16 mouse cellular contexts compared by ENCODE assay signal in genomic region chr1:135807546-135807945, GRCm38 (mm10). TPM values are rescaled to one million over a fixed set of nuclear protein-coding genes. Genes with fewer than 3 reads are reported as not detected.
DNase-seq lines count a peak whose midpoint lies in the region; ATAC-seq and TF ChIP-seq lines count a peak whose summit lies in the region.
"Had no signal": no experiment of that assay in that cellular context is flagged by ENCODE, and none has a peak within 500 bp of the region (broad histone marks: within the 10 kb centered on the region; RNA-seq: fewer than 3 reads in every experiment).

No protein-coding gene starts in this region.

- H3K9ac ChIP-seq in heart, embryonic 12.5 days, result peak overlapping the region; percentile 58; the same call in 1 of the 2 replicates
- H3K9ac ChIP-seq in midbrain, postnatal 0 days (replicated peaks; ENCODE audit: low read length, poor library complexity, severe bottlenecking), result no peak overlapping the region
- no peak overlapping the region for H3K9ac ChIP-seq in midbrain, embryonic 11.5 days (ENCODE audit: low read length)
- H3K9ac ChIP-seq: kidney, embryonic 15.5 days; liver, postnatal 0 days had no signal

- peaks cover 74% of the 10 kb centered on the region for H3K4me1 ChIP-seq in heart, embryonic 12.5 days (replicated peaks)
- H3K4me1 ChIP-seq in heart, embryonic 10.5 days, result peaks cover 84% of the 10 kb centered on the region
- H3K4me1 ChIP-seq in midbrain, postnatal 0 days (ENCODE audit: insufficient read depth, low read length), result no peaks in the 10 kb centered on the region
- no peaks in the 10 kb centered on the region; the same call in 1 of the 2 replicates for H3K4me1 ChIP-seq in midbrain, embryonic 11.5 days (ENCODE audit: control insufficient read depth, insufficient read depth, low read length)

- TF ChIP-seq CTCF in midbrain, postnatal 0 days (IDR thresholded peaks at IDR 0.05), result no peak

- H3K36me3 ChIP-seq in heart, embryonic 12.5 days, result peaks cover 81% of the 10 kb centered on the region
- H3K36me3 ChIP-seq in heart, embryonic 10.5 days, result peaks cover 84% of the 10 kb centered on the region
- no peaks in the 10 kb centered on the region for H3K36me3 ChIP-seq in midbrain, postnatal 0 days (ENCODE audit: insufficient read depth, low read length)
- no peaks in the 10 kb centered on the region for H3K36me3 ChIP-seq in midbrain, embryonic 11.5 days (ENCODE audit: control insufficient read depth, insufficient read depth, low read length)
- H3K36me3 ChIP-seq: kidney, embryonic 15.5 days; midbrain, embryonic 10.5 days had no signal

- no peaks in the 10 kb centered on the region for H3K27me3 ChIP-seq in heart, embryonic 12.5 days (replicated peaks)
- no peaks in the 10 kb centered on the region for H3K27me3 ChIP-seq in heart, embryonic 10.5 days (ENCODE audit: insufficient read depth, poor library complexity, severe bottlenecking)
- H3K27me3 ChIP-seq in midbrain, postnatal 0 days (ENCODE audit: insufficient read depth, low read length), result no peaks in the 10 kb centered on the region
- H3K27me3 ChIP-seq in midbrain, embryonic 11.5 days (ENCODE audit: control insufficient read depth, insufficient read depth, low read length), result no peaks in the 10 kb centered on the region
- H3K27me3 ChIP-seq: kidney, embryonic 15.5 days had no signal

- peak overlapping the region; percentile 60 for H3K27ac ChIP-seq in heart, embryonic 12.5 days (ENCODE audit: poor library complexity, severe bottlenecking)
- H3K27ac ChIP-seq in heart, embryonic 10.5 days, result no peak overlapping the region
- H3K27ac ChIP-seq in midbrain, postnatal 0 days (ENCODE audit: low read depth, low read length), result no peak overlapping the region
- H3K27ac ChIP-seq in midbrain, embryonic 11.5 days (ENCODE audit: low read depth, low read length), result no peak overlapping the region
- H3K27ac ChIP-seq: kidney, embryonic 15.5 days; midbrain, embryonic 10.5 days had no signal

- no peak overlapping the region for H3K4me2 ChIP-seq in heart, embryonic 12.5 days
- H3K4me2 ChIP-seq in midbrain, postnatal 0 days (ENCODE audit: low read depth, low read length, poor library complexity, severe bottlenecking), result no peak overlapping the region
- no peak overlapping the region for H3K4me2 ChIP-seq in midbrain, embryonic 11.5 days
- H3K4me2 ChIP-seq: kidney, embryonic 15.5 days had no signal

- no peaks in the 10 kb centered on the region for H3K9me3 ChIP-seq in heart, embryonic 12.5 days (replicated peaks)
- H3K9me3 ChIP-seq in heart, embryonic 10.5 days, result no peaks in the 10 kb centered on the region
- no peaks in the 10 kb centered on the region for H3K9me3 ChIP-seq in midbrain, postnatal 0 days (ENCODE audit: low read length)
- H3K9me3 ChIP-seq in midbrain, embryonic 11.5 days (ENCODE audit: control insufficient read depth, low read length), result no peaks in the 10 kb centered on the region
- H3K9me3 ChIP-seq: kidney, embryonic 15.5 days; midbrain, embryonic 10.5 days had no signal

- ATAC-seq in heart, embryonic 12.5 days (ENCODE audit: insufficient number of reproducible peaks, low FRiP score), result no peak
- ATAC-seq in midbrain, postnatal 0 days (ENCODE audit: low FRiP score), result peak; percentile 18; the same call in 1 of the 2 replicates
- ATAC-seq in midbrain, embryonic 11.5 days (ENCODE audit: low FRiP score), result no peak
- ATAC-seq: forebrain, embryonic 14.5 days; liver, postnatal 0 days had no signal

- no peak overlapping the region for H3K4me3 ChIP-seq in heart, embryonic 12.5 days
- no peak overlapping the region for H3K4me3 ChIP-seq in heart, embryonic 10.5 days
- H3K4me3 ChIP-seq in midbrain, postnatal 0 days (ENCODE audit: low read depth, low read length), result no peak overlapping the region
- H3K4me3 ChIP-seq in midbrain, embryonic 11.5 days (ENCODE audit: low read depth, low read length), result no peak overlapping the region
- H3K4me3 ChIP-seq: kidney, embryonic 15.5 days; midbrain, embryonic 10.5 days had no signal

- WGBS in heart, embryonic 12.5 days, result 41% methylated on average over 10 of the region's 10 CpGs
- 32% methylated on average over 10 of the region's 10 CpGs for WGBS in heart, embryonic 10.5 days
- WGBS in midbrain, postnatal 0 days, result 59% methylated on average over 10 of the region's 10 CpGs
- WGBS in midbrain, embryonic 11.5 days, result 60% methylated on average over 10 of the region's 10 CpGs

- DNase-seq in heart, embryonic 10.5 days (ENCODE audit: low spot score), result no peak
- no peak for DNase-seq in midbrain, postnatal 0 days (ENCODE audit: low spot score)
- no peak for DNase-seq in midbrain, embryonic 11.5 days (ENCODE audit: low spot score, missing footprints)
- peak; percentile 76 for DNase-seq in thymus, postnatal 0 days (ENCODE audit: low spot score)
- DNase-seq in ovary, adult 18-20 months (ENCODE audit: low spot score), result no peak
- no peak for DNase-seq in lung, postnatal 25 days (ENCODE audit: low spot score)
- DNase-seq in kidney, adult 9 months, result no peak
- DNase-seq: cerebellum, postnatal 25 days; liver; liver, postnatal 0 days; lung, postnatal 4 days had no signal

RNA-seq across cellular contexts. Expression of gene Lad1, which starts 10.9 kb away (rescaled TPM):
- polyA plus RNA-seq in heart, embryonic 12.5 days (2016; fragmentation: Nextera tagmentation; extraction: Ambion mirVana), result 3.0 and 3.3 TPM in 2 replicates
- 3.3 and 6.8 TPM in 2 replicates for polyA plus RNA-seq in heart, embryonic 10.5 days (2016; fragmentation: Nextera tagmentation; extraction: Ambion mirVana)
- total RNA-seq in midbrain, postnatal 0 days (2014; rRNA removed), result 0.90 and 1.9 TPM in 2 replicates
- polyA plus RNA-seq in midbrain, postnatal 0 days (2015; fragmentation: Nextera tagmentation; extraction: Ambion mirVana), result 0.56 and 0.64 TPM in 2 replicates
- 0.36 and 0.37 TPM in 2 replicates for polyA plus RNA-seq in midbrain, embryonic 11.5 days (2014; fragmentation: Nextera tagmentation; extraction: Ambion mirVana)
- polyA plus RNA-seq in thymus, postnatal 0 days (2015; fragmentation: Nextera tagmentation; extraction: Ambion mirVana), result 12.1 and 12.5 TPM in 2 replicates
- total RNA-seq: hematopoietic stem cell, adult 5-6 weeks had no signal

RNA-seq across cellular contexts. Expression of gene Tnni1, which starts 28.3 kb away (rescaled TPM):
- 3,113 and 3,172 TPM in 2 replicates for polyA plus RNA-seq in heart, embryonic 12.5 days (2016; fragmentation: Nextera tagmentation; extraction: Ambion mirVana)
- 2,290 and 3,821 TPM in 2 replicates for polyA plus RNA-seq in heart, embryonic 10.5 days (2016; fragmentation: Nextera tagmentation; extraction: Ambion mirVana)
- 2.2 TPM in 1 of 2 replicates, not detected in the other for total RNA-seq in midbrain, postnatal 0 days (2014; rRNA removed)
- 0.57 and 0.70 TPM in 2 replicates for polyA plus RNA-seq in midbrain, postnatal 0 days (2015; fragmentation: Nextera tagmentation; extraction: Ambion mirVana)
- polyA plus RNA-seq in midbrain, embryonic 11.5 days (2014; fragmentation: Nextera tagmentation; extraction: Ambion mirVana), result 0.95 and 1.3 TPM in 2 replicates
- polyA plus RNA-seq in thymus, postnatal 0 days (2015; fragmentation: Nextera tagmentation; extraction: Ambion mirVana), result 7.5 and 7.9 TPM in 2 replicates
- total RNA-seq: hematopoietic stem cell, adult 5-6 weeks had no signal

RNA-seq across cellular contexts. Expression of gene Tnnt2, which starts 28.6 kb away (rescaled TPM):
- 5,319 and 5,490 TPM in 2 replicates for polyA plus RNA-seq in heart, embryonic 12.5 days (2016; fragmentation: Nextera tagmentation; extraction: Ambion mirVana)
- polyA plus RNA-seq in heart, embryonic 10.5 days (2016; fragmentation: Nextera tagmentation; extraction: Ambion mirVana), result 2,168 and 3,634 TPM in 2 replicates
- total RNA-seq in midbrain, postnatal 0 days (2014; rRNA removed), result 0.52 and 1.0 TPM in 2 replicates
- polyA plus RNA-seq in midbrain, postnatal 0 days (2015; fragmentation: Nextera tagmentation; extraction: Ambion mirVana), result 0.51 and 1.3 TPM in 2 replicates
- 0.82 and 0.92 TPM in 2 replicates for polyA plus RNA-seq in midbrain, embryonic 11.5 days (2014; fragmentation: Nextera tagmentation; extraction: Ambion mirVana)
- 3.2 and 3.6 TPM in 2 replicates for polyA plus RNA-seq in thymus, postnatal 0 days (2015; fragmentation: Nextera tagmentation; extraction: Ambion mirVana)
- total RNA-seq: hematopoietic stem cell, adult 5-6 weeks had no signal

RNA-seq across cellular contexts. Expression of gene Phlda3, which starts 41.6 kb away (rescaled TPM):
- polyA plus RNA-seq in heart, embryonic 12.5 days (2016; fragmentation: Nextera tagmentation; extraction: Ambion mirVana), result 73.0 and 74.1 TPM in 2 replicates
- polyA plus RNA-seq in heart, embryonic 10.5 days (2016; fragmentation: Nextera tagmentation; extraction: Ambion mirVana), result 63.2 and 65.3 TPM in 2 replicates
- total RNA-seq in midbrain, postnatal 0 days (2014; rRNA removed), result 45.1 and 54.4 TPM in 2 replicates
- 48.5 and 48.9 TPM in 2 replicates for polyA plus RNA-seq in midbrain, postnatal 0 days (2015; fragmentation: Nextera tagmentation; extraction: Ambion mirVana)
- polyA plus RNA-seq in midbrain, embryonic 11.5 days (2014; fragmentation: Nextera tagmentation; extraction: Ambion mirVana), result 16.9 and 19.4 TPM in 2 replicates
- polyA plus RNA-seq in thymus, postnatal 0 days (2015; fragmentation: Nextera tagmentation; extraction: Ambion mirVana), result 46.0 and 46.5 TPM in 2 replicates
- total RNA-seq: hematopoietic stem cell, adult 5-6 weeks had no signal

Comparison
In these comparisons a context has a peak if more than half of its experiments do, and no peak if none do; other contexts are left out.
1. RNA of gene Tnni1, which starts 28.3 kb away (polyA plus RNA-seq): 3,113 to 3,172 TPM in heart, embryonic 12.5 days and 2,290 to 3,821 TPM in heart, embryonic 10.5 days; 7.5 to 7.9 TPM in thymus, postnatal 0 days, 0.95 to 1.3 TPM in midbrain, embryonic 11.5 days and 0.57 to 0.70 TPM in midbrain, postnatal 0 days; every median in the first group is over 100 times any median in the second.
2. RNA of gene Tnnt2, which starts 28.6 kb away (polyA plus RNA-seq): 5,319 to 5,490 TPM in heart, embryonic 12.5 days and 2,168 to 3,634 TPM in heart, embryonic 10.5 days; 3.2 to 3.6 TPM in thymus, postnatal 0 days, 0.82 to 0.92 TPM in midbrain, embryonic 11.5 days and 0.51 to 1.3 TPM in midbrain, postnatal 0 days; every median in the first group is over 100 times any median in the second.